Mouse (Mus musculus): Measurements from ENCODE around the gene Alk. TPM values are rescaled to one million over a fixed set of nuclear protein-coding genes. Genes with fewer than 3 reads are reported as not detected.

Alk gene
- polyA plus RNA-seq, 1 experiment from 2014 or later, result 0.03 TPM

- WGBS, result 59% methylated on average over 1 of the region's 1 CpGs
- no peaks in the 10 kb centered on the region for H3K4me1 ChIP-seq (ENCODE audit: insufficient read depth)
- DNase-seq (peak; percentile 69), ATAC-seq (ENCODE audit: insufficient read depth) (no peak)
- H3K9ac ChIP-seq, result no peak overlapping the region
- no peaks in the 10 kb centered on the region for H3K36me3 ChIP-seq (ENCODE audit: insufficient read depth)
- no peaks in the 10 kb centered on the region for H3K9me3 ChIP-seq (ENCODE audit: low read depth, low read length)
- no peak overlapping the region for H3K27ac ChIP-seq (ENCODE audit: low read depth)
- H3K4me3 ChIP-seq (ENCODE audit: low read depth, low read length), result no peak overlapping the region
- H3K27me3 ChIP-seq (ENCODE audit: insufficient read depth, low read length), result no peaks in the 10 kb centered on the region
- no peak for TF ChIP-seq CTCF (IDR thresholded peaks at IDR 0.05; ENCODE audit: low read depth)
- H3K4me2 ChIP-seq, result no peak overlapping the region
Observed at GRCm38 (mm10) chr17:72237315-72237714, 367.1 kb downstream of the Alk start.

GRCm38 (mm10) chr17:72230891-72231290 is 373.5 kb downstream of the Alk start:
- Histone ChIP-seq H3K4me1 (ENCODE audit: insufficient read depth) (no peaks in the 10 kb centered on the region), H3K36me3 (ENCODE audit: insufficient read depth) (no peaks in the 10 kb centered on the region), H3K9me3 (ENCODE audit: low read depth, low read length) (no peaks in the 10 kb centered on the region), H3K9ac (no peak overlapping the region), H3K4me2 (no peak overlapping the region), H3K4me3 (ENCODE audit: low read depth, low read length) (no peak overlapping the region), H3K27ac (ENCODE audit: low read depth) (no peak overlapping the region), H3K27me3 (ENCODE audit: insufficient read depth, low read length) (no peaks in the 10 kb centered on the region)
- ATAC-seq (ENCODE audit: insufficient read depth) (no peak), DNase-seq (no peak)
- WGBS, result 79% methylated on average over 7 of the region's 7 CpGs
- TF ChIP-seq CTCF (IDR thresholded peaks at IDR 0.05; ENCODE audit: low read depth), result no peak

- ATAC-seq (ENCODE audit: insufficient read depth) (no peak), DNase-seq (no peak)
- no peak overlapping the region for H3K9ac ChIP-seq
- no peak overlapping the region for H3K4me3 ChIP-seq (ENCODE audit: low read depth, low read length)
- H3K9me3 ChIP-seq (ENCODE audit: low read depth, low read length), result no peaks in the 10 kb centered on the region
- H3K4me1 ChIP-seq (ENCODE audit: insufficient read depth), result no peaks in the 10 kb centered on the region
- WGBS, result 73% methylated on average over 3 of the region's 3 CpGs
- H3K4me2 ChIP-seq, result no peak overlapping the region
- H3K27ac ChIP-seq (ENCODE audit: low read depth), result no peak overlapping the region
- no peak for TF ChIP-seq CTCF (IDR thresholded peaks at IDR 0.05; ENCODE audit: low read depth)
- H3K27me3 ChIP-seq (ENCODE audit: insufficient read depth, low read length), result no peaks in the 10 kb centered on the region
- H3K36me3 ChIP-seq (ENCODE audit: insufficient read depth), result no peaks in the 10 kb centered on the region
Observed at GRCm38 (mm10) chr17:72218816-72219215, 385.6 kb downstream of the Alk start.

GRCm38 (mm10) chr17:72197576-72197975 is 406.9 kb downstream of the Alk start:
- H3K27me3 ChIP-seq (ENCODE audit: insufficient read depth, low read length), result no peaks in the 10 kb centered on the region
- no peak overlapping the region for H3K9ac ChIP-seq
- no peaks in the 10 kb centered on the region for H3K9me3 ChIP-seq (ENCODE audit: low read depth, low read length)
- no peak overlapping the region for H3K4me3 ChIP-seq (ENCODE audit: low read depth, low read length)
- H3K4me2 ChIP-seq, result no peak overlapping the region
- no peak for TF ChIP-seq CTCF (IDR thresholded peaks at IDR 0.05; ENCODE audit: low read depth)
- WGBS, result 79% methylated on average over 6 of the region's 6 CpGs
- no peak overlapping the region for H3K27ac ChIP-seq (ENCODE audit: low read depth)
- ATAC-seq (ENCODE audit: insufficient read depth) (no peak), DNase-seq (peak; percentile 5)
- H3K4me1 ChIP-seq (ENCODE audit: insufficient read depth), result no peaks in the 10 kb centered on the region
- no peaks in the 10 kb centered on the region for H3K36me3 ChIP-seq (ENCODE audit: insufficient read depth)

- Histone ChIP-seq H3K4me2 (no peak overlapping the region), H3K27ac (ENCODE audit: low read depth) (no peak overlapping the region), H3K4me3 (ENCODE audit: low read depth, low read length) (no peak overlapping the region), H3K9ac (no peak overlapping the region), H3K4me1 (ENCODE audit: insufficient read depth) (no peaks in the 10 kb centered on the region), H3K9me3 (ENCODE audit: low read depth, low read length) (no peaks in the 10 kb centered on the region), H3K27me3 (ENCODE audit: insufficient read depth, low read length) (no peaks in the 10 kb centered on the region), H3K36me3 (ENCODE audit: insufficient read depth) (no peaks in the 10 kb centered on the region)
- TF ChIP-seq CTCF (IDR thresholded peaks at IDR 0.05; ENCODE audit: low read depth), result no peak
- 28% methylated on average over 12 of the region's 12 CpGs for WGBS
- DNase-seq (peak; percentile 27), ATAC-seq (ENCODE audit: insufficient read depth) (no peak)
Observed at GRCm38 (mm10) chr17:72194976-72195650, 409.3 kb downstream of the Alk start.

GRCm38 (mm10) chr17:72190536-72190935 is 413.9 kb downstream of the Alk start:
- WGBS, result 61% methylated on average over 8 of the region's 8 CpGs
- no peak for ATAC-seq (ENCODE audit: insufficient read depth)
- no peaks in the 10 kb centered on the region for H3K36me3 ChIP-seq (ENCODE audit: insufficient read depth)
- H3K27me3 ChIP-seq (ENCODE audit: insufficient read depth, low read length), result no peaks in the 10 kb centered on the region
- H3K4me3 ChIP-seq (ENCODE audit: low read depth, low read length), result no peak overlapping the region
- H3K9me3 ChIP-seq (ENCODE audit: low read depth, low read length), result no peaks in the 10 kb centered on the region
- H3K27ac ChIP-seq (ENCODE audit: low read depth), result no peak overlapping the region
- H3K4me1 ChIP-seq (ENCODE audit: insufficient read depth), result no peaks in the 10 kb centered on the region
- TF ChIP-seq CTCF (IDR thresholded peaks at IDR 0.05; ENCODE audit: low read depth), result no peak
- H3K9ac ChIP-seq, result no peak overlapping the region
- H3K4me2 ChIP-seq, result no peak overlapping the region
- no peak for DNase-seq

GRCm38 (mm10) chr17:72187026-72187425 is 417.4 kb downstream of the Alk start:
- 89% methylated on average over 1 of the region's 1 CpGs for WGBS
- Histone ChIP-seq H3K27ac (ENCODE audit: low read depth) (no peak overlapping the region), H3K27me3 (ENCODE audit: insufficient read depth, low read length) (no peaks in the 10 kb centered on the region), H3K4me1 (ENCODE audit: insufficient read depth) (no peaks in the 10 kb centered on the region), H3K4me2 (no peak overlapping the region), H3K4me3 (ENCODE audit: low read depth, low read length) (no peak overlapping the region), H3K36me3 (ENCODE audit: insufficient read depth) (no peaks in the 10 kb centered on the region), H3K9ac (no peak overlapping the region), H3K9me3 (ENCODE audit: low read depth, low read length) (no peaks in the 10 kb centered on the region)
- no peak for TF ChIP-seq CTCF (IDR thresholded peaks at IDR 0.05; ENCODE audit: low read depth)
- ATAC-seq (ENCODE audit: insufficient read depth), result no peak
- no peak for DNase-seq
